Mouse (Mus musculus): ENCODE data around the gene Kyat3. TPM values are rescaled to one million over a fixed set of nuclear protein-coding genes. Genes with fewer than 3 reads are reported as not detected.

Gene Kyat3
- polyA plus RNA-seq, 1 experiment from 2014 or later: 10.2 TPM

Other genes starting within 250 kb of the Kyat3 start
- 0.07 TPM in 1 of 2 replicates, not detected in the other for gene Gbp5, start 207.1 kb upstream of the Kyat3 start, polyA plus RNA-seq (2016; fragmentation: Nextera tagmentation; extraction: Ambion mirVana)
- gene Gbp7, start 170.7 kb upstream of the Kyat3 start, polyA plus RNA-seq (2016; fragmentation: Nextera tagmentation; extraction: Ambion mirVana): 1.00 and 1.3 TPM in 2 replicates
- gene Gbp3, start 141.0 kb upstream of the Kyat3 start, polyA plus RNA-seq (2016; fragmentation: Nextera tagmentation; extraction: Ambion mirVana): 0.16 and 0.54 TPM in 2 replicates
- gene Gbp2b, start 106.2 kb upstream of the Kyat3 start, polyA plus RNA-seq (2016; fragmentation: Nextera tagmentation; extraction: Ambion mirVana): not detected in 2 replicates
- gene Gbp2, start 80.4 kb upstream of the Kyat3 start, polyA plus RNA-seq (2016; fragmentation: Nextera tagmentation; extraction: Ambion mirVana): 0.06 and 0.17 TPM in 2 replicates
- 91.5 and 97.8 TPM in 2 replicates for gene Gtf2b, start 64.0 kb downstream of the Kyat3 start, polyA plus RNA-seq (2016; fragmentation: Nextera tagmentation; extraction: Ambion mirVana)
- 37.7 and 52.3 TPM in 2 replicates for gene Pkn2, start 181.0 kb downstream of the Kyat3 start, polyA plus RNA-seq (2016; fragmentation: Nextera tagmentation; extraction: Ambion mirVana)

Measured in hindbrain, embryonic 10.5 days (tissue).